Mouse (Mus musculus) heart, postnatal 0 days (tissue): ENCODE results near the gene Nop2. TPM values are rescaled to one million over a fixed set of nuclear protein-coding genes. Genes with fewer than 3 reads are reported as not detected.

Source experiments
- ATAC-seq: fragments of 200-750 bp; cut with Nextera tagmentation; 2 replicates; pipeline ENCODE4 v1.8.0; 2017; ENCODE audit warnings: low read depth, moderate number of reproducible peaks, moderate library complexity; ENCODE audit not compliant: insufficient read depth
- DNase-seq: peaks from one replicate; pipeline ENCODE4 v3.0.0-alpha.2; 2016; ENCODE audit warnings: low spot score
- H3K27ac ChIP-seq: fragments of 300-500 bp; sonication (generic); 2 replicates; pipeline ENCODE4 v1.5.1; 2014; ENCODE audit warnings: low read depth, mild to moderate bottlenecking
- H3K27me3 ChIP-seq: fragments of 300-500 bp; sonication (generic); 2 replicates; pipeline ENCODE4 v1.6.1; 2014; ENCODE audit warnings: low read length, mixed read lengths; ENCODE audit not compliant: control insufficient read depth, insufficient read depth
- H3K36me3 ChIP-seq: fragments of 300-500 bp; sonication (generic); replicated peaks from 2 replicates; pipeline ENCODE4 v1.6.1; 2014; ENCODE audit warnings: low read length, mixed read lengths; ENCODE audit not compliant: control insufficient read depth, insufficient read depth
- H3K4me1 ChIP-seq: fragments of 300-500 bp; sonication (generic); 2 replicates; pipeline ENCODE4 v1.6.1; 2014; ENCODE audit warnings: antibody characterized with exemption; ENCODE audit not compliant: control insufficient read depth, insufficient read depth
- H3K4me2 ChIP-seq: fragments of 300-500 bp; sonication (generic); 2 replicates; pipeline ENCODE4 v1.6.1; 2014; ENCODE audit warnings: low read depth, mild to moderate bottlenecking, low read length, moderate library complexity
- H3K4me3 ChIP-seq: fragments of 300-500 bp; sonication (generic); 2 replicates; pipeline ENCODE4 v1.5.1; 2014; ENCODE audit warnings: low read depth, low read length
- H3K9ac ChIP-seq: fragments of 300-500 bp; sonication (generic); replicated peaks from 2 replicates; pipeline ENCODE4 v1.6.1; 2014; ENCODE audit warnings: low read depth, low read length, mixed read lengths
- H3K9me3 ChIP-seq: fragments of 300-500 bp; sonication (generic); replicated peaks from 2 replicates; pipeline ENCODE4 v1.6.1; 2016; ENCODE audit warnings: low read length; ENCODE audit not compliant: control insufficient read depth
- CTCF ChIP-seq: IDR thresholded peaks from 2 replicates; pipeline ENCODE4 v1.5.1; 2016; ENCODE audit warnings: antibody characterized with exemption, control low read depth, low read depth
- EP300 ChIP-seq: IDR thresholded peaks from 2 replicates; pipeline ENCODE4 v1.6.1; 2016; ENCODE audit warnings: antibody characterized with exemption, low read depth
- WGBS: fragments of 180-500 bp; shearing (Covaris S2); extraction: QIAGEN DNeasy Blood & Tissue Kit; methylation state at CpG from one replicate; pipeline ENCODE4 v1.1.7; 2014; 5-methylcytosine and 5-hydroxymethylcytosine counted together
- polyA plus RNA-seq: library from polyadenylated mRNA; unstranded; fragments of >200 nt; fragmentation: Nextera tagmentation; extraction: Ambion mirVana; gene quantifications from 2 replicates; pipeline ENCODE4 v1.2.1, GENCODE M21; 2015
- total RNA-seq: library from RNA; depleted of rRNA; stranded (reverse); fragments of >200 nt; gene quantifications from 2 replicates; pipeline ENCODE4 v1.2.3, GENCODE M21; 2014; ENCODE audit warnings: low replicate concordance

Nop2 gene
- total and polyA plus RNA-seq, 2 experiments from 2014 or later: 22.9 to 25.3 TPM

DNA sequence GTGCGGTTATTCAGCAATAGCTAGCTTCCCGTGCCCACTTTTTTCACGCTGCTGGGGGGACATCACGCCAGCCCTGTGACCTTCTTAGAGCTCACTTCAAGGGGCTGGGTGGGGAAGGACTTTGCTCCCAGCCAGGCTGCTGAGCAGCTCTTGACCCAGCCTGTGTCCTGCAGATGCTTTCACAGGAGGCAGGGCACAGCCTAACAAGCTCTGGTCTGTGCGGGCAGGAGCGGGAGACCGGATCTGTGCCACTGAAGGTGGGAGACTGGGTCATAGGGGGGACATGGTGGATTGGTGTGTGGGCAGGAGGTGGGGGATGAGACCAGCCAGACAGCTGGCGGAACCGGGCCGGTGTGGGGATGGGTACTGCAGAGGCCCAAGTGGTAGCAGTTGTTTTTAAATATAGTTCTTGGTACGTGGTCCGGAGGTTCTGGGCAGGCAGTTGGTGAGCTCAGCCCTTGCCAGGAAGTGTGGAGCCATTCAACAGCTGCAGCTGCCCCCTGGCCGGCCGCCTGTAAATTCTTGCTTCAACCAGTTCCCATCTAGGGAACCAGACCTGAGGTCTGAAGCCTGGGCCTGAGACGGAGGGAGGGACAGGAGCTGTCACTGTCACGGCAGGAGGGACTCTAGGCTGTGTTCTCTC is 17.3 kb downstream of the Nop2 start:
- 28% methylated on average over 16 of the region's 16 CpGs for WGBS
- DNase-seq: peak; percentile 69

DNA sequence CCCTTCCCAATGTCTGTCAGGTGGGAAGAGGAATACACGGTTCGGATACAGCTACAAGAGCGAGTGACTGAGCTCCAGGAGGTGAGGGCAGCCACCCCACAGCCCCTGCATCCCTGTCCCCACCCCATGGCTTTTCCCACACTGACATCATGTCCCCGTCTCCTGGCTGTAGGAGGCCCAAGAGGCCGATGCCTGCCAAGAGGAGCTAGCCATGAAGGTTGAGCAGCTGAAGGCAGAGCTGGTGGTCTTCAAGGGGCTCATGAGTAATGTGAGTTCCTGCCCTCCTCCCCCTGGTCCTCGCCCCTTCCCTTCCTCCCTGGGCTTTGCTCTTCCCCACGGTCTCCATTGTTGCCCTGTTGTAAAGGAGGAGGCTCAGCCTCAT is 17.9 kb downstream of the Nop2 start:
- Histone ChIP-seq H3K9ac (0 out of 2 replicates have a peak overlapping the region, but pooled peaks have one; percentile 37), H3K27ac (peak overlapping the region; percentile 93), H3K4me2 (peak overlapping the region; percentile 93), H3K4me3 (no peak overlapping the region), H3K36me3 (peaks cover 34% of the 10 kb centered on the region), H3K4me1 (peaks cover 43% of the 10 kb centered on the region), H3K27me3 (no peaks in the 10 kb centered on the region), H3K9me3 (no peaks in the 10 kb centered on the region)
- ATAC-seq (no peak), DNase-seq (no peak)
- 33% methylated on average over 7 of the region's 7 CpGs for WGBS
- no peak for TF ChIP-seq CTCF
- no peak for TF ChIP-seq EP300

More for the DNA sequence above, 17.3 kb downstream of the Nop2 start:
- ATAC-seq: peak; percentile 17
- Histone ChIP-seq H3K9me3 (no peaks in the 10 kb centered on the region), H3K36me3 (peaks cover 30% of the 10 kb centered on the region), H3K9ac (peak overlapping the region; percentile 37; the same call in 1 of the 2 replicates), H3K4me3 (peak overlapping the region; percentile 18), H3K4me2 (peak overlapping the region; percentile 93), H3K4me1 (peaks cover 43% of the 10 kb centered on the region), H3K27ac (peak overlapping the region; percentile 93), H3K27me3 (no peaks in the 10 kb centered on the region)
- TF ChIP-seq CTCF (no peak), EP300 (0 out of 2 replicates have a peak, but pooled peaks have one; percentile 15)

DNA sequence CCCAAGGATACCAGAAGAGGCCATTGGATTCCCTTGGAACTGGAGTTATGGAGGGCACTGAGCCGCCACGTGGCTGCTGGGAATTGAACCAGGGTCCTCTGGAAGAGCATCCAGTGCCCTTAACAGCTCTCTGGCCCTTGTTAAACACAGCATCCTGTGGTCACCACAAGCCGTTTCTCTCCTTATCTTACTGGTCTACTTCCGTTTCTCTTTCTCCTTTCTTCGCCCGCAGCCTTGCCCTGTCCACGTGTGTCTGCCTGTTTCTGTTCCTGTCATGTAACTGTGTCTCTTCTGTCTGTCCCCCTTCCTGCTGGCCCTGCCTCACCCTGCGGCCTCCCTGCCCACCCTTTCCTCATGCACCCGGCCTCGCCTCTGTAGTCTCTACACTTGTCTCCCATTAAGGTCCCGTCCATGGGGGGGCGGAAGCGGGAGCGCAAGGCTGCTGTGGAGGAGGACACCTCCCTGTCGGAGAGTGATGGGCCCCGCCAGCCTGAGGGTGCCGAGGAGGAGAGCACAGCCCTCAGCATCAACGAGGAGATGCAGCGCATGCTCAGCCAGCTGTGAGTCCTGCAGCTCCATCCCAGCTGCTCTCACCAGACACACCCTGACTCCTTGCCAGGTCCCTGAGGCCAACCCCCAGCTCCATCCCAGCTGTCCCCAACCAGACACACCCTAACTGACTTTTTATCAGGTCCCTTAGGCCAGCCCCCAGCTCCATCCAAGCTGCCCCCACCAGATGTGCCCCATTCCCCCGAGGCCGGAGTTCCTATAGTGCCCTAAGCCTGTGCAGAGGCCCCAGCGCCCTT is 20.7 kb downstream of the Nop2 start:
- Histone ChIP-seq H3K27me3 (no peaks in the 10 kb centered on the region), H3K4me3 (no peak overlapping the region), H3K4me2 (no peak overlapping the region), H3K36me3 (peaks cover 51% of the 10 kb centered on the region), H3K27ac (no peak overlapping the region), H3K9me3 (no peaks in the 10 kb centered on the region), H3K4me1 (peaks cover 25% of the 10 kb centered on the region), H3K9ac (no peak overlapping the region)
- TF ChIP-seq EP300 (no peak), CTCF (no peak)
- ATAC-seq: no peak
- WGBS: 69% methylated on average over 22 of the region's 22 CpGs
- DNase-seq: no peak

DNA sequence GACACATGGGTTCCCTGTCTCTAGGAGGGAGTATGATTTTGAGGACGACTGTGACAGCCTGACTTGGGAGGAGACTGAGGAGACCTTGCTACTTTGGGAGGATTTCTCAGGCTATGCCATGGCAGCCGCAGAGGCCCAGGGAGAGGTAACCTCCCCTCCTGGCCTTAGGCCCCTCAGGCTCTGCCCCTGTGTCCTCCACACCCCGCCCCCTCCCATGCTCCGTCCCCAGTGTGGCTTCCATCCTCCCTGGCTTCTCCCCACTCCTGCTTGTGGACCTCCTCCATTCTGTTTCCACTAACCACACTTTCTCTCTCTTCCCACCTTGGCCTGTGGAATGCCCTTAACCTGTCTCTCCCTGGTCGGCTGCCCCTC is 21.3 kb downstream of the Nop2 start:
- H3K4me3 ChIP-seq: no peak overlapping the region
- WGBS: 83% methylated on average over 5 of the region's 5 CpGs
- H3K27me3 ChIP-seq: no peaks in the 10 kb centered on the region
- H3K4me1 ChIP-seq: peaks cover 19% of the 10 kb centered on the region
- no peak overlapping the region for H3K9ac ChIP-seq
- peaks cover 57% of the 10 kb centered on the region for H3K36me3 ChIP-seq
- no peaks in the 10 kb centered on the region for H3K9me3 ChIP-seq
- ATAC-seq (no peak), DNase-seq (no peak)
- TF ChIP-seq EP300 (no peak), CTCF (no peak)
- H3K4me2 ChIP-seq: no peak overlapping the region
- no peak overlapping the region for H3K27ac ChIP-seq

DNA sequence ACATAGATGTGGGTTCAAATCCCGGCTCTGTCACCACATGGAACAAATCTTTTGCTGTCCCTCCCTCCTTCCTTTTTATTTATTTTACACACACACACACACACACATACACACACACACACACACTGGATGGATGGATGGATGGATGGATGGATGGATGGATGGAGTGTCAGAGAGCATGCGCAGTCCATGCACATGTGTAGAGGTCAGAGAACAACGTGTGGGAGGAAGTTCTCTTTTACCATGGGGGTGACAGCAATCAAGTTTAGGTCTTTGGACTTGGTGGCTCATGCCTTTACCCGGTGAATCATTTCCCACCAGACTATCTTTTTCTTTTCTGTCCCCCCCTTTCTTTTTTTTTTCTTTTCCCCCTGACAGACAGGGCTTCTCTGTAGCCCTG is 22.0 kb downstream of the Nop2 start:
- Histone ChIP-seq H3K4me1 (peaks cover 12% of the 10 kb centered on the region), H3K27ac (no peak overlapping the region), H3K9me3 (no peaks in the 10 kb centered on the region), H3K4me3 (no peak overlapping the region), H3K36me3 (peaks cover 61% of the 10 kb centered on the region), H3K4me2 (no peak overlapping the region), H3K27me3 (no peaks in the 10 kb centered on the region), H3K9ac (no peak overlapping the region)
- TF ChIP-seq EP300 (no peak), CTCF (no peak)
- ATAC-seq: no peak
- 88% methylated on average over 4 of the region's 4 CpGs for WGBS
- DNase-seq: no peak
